Mouse (Mus musculus) embryo, embryonic 9.5 days (tissue): Measurements from ENCODE around the gene Foxi1.
"Not testable (repeated sequence)": the region's sequence is repeated elsewhere in the genome, so short reads cannot be mapped to it uniquely, and the experiment has no call there.

ENCODE experiments used
- DNase-seq: peaks from one replicate; pipeline ENCODE4 v3.0.0-alpha.2; 2017; ENCODE audit errors: extremely low spot score

The Foxi1 gene

DNA sequence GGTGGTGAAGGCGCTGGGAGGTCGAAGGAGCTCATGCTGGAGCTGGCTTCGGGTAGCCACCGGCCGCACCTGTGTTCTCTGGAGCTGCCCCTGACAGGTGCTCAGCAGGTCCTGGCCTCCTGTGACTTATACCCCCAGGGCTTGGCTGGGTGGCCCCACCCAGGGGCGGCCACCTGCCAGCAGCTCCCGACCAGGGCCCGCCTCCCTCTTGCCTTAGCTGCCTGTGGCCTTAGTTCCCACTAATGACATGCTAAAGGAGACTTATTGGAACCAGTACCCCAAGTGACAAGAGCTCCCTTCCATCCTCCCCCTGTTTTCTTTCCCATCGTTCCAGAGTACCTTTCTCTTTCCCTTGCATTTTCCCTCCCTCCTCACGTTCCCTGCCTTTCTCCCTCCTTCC, at the start of gene Foxi1:
Gene Foxi1 (minus strand): TSS at position 101 of the 400 bp plus-strand sequence.
- no peak for DNase-seq

DNA sequence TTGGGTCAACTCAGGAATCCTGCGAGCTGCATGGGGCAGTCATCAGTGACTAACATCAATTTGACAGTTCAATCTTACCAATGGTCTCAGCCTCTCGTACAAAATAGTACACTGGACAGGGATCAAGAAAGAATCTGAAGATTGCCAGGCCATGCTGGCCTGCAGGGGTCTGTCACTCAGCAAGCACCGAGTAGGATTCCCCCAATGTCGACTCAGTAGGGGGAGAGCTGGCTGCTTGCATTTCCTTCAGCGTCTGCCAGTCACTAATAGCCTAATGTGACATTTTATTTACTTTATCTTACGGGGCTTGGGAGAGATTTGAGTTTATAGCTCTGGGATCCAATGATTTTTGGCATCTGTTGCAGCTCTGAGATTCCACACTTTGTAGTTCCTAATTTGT, 35.1 kb upstream of the Foxi1 start:
- DNase-seq: no peak

DNA sequence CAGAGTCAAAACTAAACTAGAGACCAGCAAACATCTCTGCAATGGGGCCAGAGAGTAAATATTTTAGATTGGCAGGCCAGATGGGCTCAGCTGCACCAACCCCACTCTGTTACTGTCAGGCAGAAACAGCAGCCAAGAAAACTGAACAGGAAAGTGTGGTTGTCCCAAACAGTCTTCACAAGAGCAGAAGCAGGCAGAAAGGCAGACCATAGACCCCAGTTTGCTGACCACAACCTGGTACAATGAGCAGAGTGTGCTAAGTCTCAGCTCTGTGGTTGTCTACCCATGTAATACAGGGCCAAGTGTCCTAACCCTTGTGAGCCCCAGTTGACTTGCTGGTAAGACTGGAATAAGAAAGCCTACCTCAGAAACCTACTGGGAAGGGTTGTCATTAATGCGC, 32.4 kb upstream of the Foxi1 start:
- DNase-seq: no peak

DNA sequence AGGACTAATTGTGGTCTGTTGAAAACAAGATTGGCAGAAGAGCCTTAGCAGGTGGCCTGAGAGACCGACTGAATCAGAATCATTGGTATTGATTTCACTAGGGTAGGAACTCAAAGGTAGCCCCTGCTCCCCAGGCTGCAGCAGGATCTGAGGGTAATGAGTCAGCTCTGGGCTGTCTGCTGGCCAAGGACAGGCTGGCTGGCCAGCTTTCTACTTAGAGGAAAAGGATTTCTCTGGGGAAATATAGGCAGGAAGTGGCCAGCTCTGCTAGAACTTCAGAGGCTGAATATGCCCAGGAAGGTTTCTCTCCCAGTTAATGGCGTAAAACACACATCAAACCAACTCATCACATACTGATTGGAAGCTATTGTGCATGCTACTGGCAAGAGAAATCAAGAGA, 31.8 kb upstream of the Foxi1 start:
- DNase-seq: no peak

DNA sequence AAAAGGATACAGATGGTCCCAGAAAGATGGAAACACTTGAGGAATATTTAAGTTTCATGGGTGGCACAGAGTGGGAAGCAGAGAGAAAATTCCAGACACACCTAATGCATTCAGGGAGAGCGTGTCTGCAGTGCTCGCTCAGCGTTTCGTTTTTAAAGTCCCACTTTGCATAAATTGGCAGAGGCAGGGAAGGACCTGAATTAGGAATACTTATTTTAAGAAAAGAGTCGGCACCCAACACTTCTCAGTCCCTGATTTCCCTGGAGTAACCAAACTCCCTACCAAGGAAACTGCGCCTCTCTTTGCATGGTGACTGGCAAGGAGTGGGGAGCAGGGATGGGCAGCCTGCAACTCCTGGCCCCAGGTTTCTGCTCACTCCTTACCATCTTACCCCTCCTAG, 29.0 kb upstream of the Foxi1 start:
- DNase-seq: no peak

DNA sequence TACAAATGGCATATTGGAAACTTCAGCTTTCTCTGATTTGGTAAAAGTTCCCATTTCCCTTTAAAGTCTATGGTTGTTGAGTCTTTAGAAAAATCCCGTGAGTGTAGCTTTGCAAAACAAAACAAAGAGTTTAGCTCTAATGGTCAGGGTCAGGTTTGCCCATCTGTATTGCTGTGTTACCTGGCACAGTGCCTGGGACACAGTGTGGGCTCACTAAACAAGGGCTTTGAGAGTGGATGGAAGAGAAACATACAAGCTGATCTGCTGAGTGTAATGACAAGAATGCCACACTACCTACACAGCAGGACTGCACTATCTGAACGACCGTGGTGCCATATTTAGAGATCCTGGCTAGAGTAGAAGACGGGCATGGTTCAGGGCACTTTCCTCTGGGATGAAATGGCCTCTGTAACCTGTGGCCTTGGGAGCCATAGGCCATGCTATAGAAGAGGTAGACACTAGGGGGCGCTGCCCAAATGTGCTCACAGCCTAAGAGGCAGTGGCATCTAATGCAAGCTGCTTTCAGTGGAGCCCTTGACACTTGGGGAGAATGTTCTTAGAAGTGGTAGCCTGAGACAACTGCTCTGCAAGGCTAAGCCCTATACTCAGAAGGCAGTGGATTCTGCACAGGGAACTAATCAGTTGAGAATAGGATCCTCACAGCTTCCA, 28.3 kb upstream of the Foxi1 start:
- DNase-seq: peak; percentile 51

DNA sequence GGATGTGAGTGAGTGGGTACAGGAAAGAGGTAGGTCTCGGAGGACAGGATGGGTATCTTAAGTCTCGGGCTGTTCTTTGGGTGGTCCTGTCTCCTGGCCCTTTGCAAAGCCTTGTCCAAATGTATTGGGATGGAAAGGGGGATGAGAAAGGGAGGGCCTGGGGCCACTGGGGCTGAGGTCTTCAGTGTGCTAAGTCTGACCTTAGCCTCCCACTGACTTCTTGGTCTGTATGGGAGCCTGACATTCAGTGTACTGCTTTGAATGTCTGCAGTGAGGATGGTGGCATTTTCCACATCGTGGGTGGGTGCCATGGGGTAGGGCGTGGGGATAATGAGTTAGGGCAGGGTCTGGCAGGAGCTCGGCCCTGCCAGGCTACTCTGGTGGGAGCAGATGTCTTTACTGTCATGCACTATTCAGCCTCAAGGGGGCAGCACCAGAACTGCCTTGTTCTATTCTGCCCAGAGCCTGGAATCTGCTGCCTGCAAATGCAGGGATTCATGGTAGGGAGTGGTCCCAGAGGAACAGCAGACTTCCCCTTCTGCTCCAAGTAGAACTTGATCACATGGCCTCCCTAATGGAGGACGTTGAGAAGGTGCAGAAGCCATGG, 21.0 kb upstream of the Foxi1 start:
- peak; percentile 78 for DNase-seq

DNA sequence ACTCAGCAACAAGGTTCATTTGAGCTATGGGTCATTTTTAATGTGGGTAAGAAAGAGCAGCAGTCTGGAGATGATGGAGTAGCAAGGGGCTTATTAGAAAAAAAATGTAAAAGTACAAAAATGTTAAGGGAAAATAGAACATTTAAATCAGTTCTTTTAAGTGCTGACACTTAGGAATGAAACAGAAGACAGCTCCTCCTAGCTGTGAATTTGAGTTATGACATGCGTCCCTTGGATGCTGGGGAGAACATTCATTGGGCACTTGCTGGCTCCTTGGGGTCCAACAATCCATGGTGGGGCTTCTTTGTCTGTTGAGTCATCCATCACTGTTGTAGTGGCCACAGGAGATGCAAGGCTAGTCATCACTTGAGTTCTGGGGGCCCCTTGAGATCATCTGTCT, 19.3 kb upstream of the Foxi1 start:
- peak; percentile 7 for DNase-seq

DNA sequence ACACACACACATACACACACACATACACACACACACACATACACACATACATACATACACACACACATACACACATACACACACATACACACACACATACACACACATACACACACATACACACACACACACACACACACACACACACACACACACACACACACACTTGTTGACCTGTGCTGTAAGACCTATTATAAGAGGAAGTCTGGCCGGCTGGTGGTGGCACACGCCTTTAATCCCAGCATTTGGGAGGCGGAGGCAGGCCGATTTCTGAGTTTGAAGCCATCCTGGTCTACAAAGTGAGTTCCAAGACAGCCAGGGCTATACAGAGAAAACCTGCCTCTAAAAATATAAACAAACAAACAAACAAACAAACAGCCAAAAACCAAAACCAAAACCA, 12.7 kb upstream of the Foxi1 start:
- DNase-seq: not testable (repeated sequence)

DNA sequence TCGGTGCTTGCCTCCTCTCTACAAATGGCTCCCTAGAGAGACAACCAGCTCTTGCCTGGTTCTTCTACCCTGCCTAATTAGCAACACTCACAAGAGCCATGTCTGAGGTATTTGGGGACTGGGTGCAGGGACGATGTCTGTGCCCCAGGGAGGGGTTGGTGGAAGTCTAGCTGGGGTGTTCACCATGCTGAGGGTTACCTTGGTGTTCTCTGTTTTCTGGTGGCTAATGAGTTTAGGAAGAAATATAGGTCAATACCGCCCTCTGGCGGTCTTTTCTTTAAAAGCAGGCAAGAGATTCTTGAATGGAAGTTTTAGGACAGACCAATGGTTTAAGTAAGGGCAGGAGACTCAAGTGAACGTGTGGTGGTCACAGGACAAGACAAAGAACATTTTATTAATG, 5.0 kb upstream of the Foxi1 start:
- DNase-seq: peak; percentile 73

DNA sequence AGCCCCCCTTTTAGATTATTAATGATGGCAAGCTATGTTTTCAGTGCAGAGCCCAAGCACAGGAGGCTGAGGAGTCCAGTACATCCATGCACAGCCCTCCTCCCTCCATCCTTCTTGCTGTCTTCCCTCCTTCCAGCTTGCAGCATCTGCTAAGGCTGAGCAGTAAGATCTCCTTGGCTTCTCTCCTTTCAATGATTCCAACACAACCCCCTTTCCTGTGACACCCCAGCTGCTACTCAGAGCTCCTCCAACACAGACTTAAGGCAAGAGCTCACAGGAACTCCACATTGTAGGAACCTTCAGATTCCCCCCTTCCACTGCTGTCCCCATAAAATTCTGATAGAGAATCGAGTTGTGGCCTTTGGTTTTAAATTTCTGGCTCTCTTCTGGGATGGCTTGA, 5.1 kb downstream of the Foxi1 start:
- DNase-seq: no peak

DNA sequence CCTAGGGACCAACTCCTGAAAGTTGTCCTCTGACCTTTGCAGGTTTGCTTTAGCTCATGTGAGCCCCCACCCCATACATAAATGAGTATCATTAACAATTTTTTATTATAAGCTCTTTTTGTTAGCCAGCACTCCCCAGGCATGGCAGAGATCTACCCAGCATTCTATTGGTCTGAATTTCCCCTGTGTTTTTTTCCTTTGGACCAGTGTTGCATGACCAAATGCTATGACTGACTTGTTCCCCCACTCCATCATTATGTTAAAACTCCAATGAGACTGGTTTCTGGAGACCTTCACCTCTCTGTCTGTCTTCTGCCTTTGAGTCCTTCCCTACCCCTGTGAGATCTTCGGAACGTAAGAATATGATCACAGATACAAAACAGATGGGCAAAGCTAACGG, 12.7 kb downstream of the Foxi1 start:
- no peak for DNase-seq

DNA sequence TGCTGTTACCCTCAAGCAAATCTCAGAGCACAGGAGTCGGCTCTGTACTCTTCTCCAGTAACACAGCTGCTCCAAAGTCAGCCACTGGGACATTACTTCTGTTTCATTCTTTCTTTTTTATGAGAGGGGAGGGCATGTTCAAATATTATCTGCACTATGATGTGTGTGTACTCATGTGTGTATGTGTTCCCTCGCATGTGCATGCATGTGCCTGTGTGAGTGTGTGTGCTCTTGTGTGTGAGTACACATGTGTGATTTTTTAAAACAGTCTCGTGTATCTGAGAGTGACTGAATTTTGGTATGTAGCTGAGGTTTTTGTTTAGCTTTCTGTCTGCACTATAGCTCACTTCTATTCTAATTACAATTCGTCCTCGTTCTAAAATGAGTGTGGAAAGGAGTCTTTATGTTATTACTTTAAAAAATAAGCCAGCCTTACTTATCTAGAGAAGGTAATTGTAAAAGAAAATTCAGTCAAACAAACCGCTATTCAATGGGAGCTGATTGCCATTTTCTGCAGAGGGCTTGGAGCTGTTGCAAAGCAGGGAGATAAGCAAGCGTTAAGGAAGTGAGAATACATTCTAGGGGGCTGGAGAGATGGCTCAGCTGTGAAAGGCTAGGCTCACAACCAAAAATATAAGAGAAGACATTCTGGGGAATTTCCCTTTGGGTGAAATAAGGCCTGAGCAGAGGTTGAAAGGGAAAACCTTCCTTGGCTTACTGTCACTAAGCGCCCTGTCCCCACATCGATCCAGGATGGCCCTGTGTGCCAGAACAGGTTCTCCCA, 13.5 kb downstream of the Foxi1 start:
- no peak for DNase-seq

DNA sequence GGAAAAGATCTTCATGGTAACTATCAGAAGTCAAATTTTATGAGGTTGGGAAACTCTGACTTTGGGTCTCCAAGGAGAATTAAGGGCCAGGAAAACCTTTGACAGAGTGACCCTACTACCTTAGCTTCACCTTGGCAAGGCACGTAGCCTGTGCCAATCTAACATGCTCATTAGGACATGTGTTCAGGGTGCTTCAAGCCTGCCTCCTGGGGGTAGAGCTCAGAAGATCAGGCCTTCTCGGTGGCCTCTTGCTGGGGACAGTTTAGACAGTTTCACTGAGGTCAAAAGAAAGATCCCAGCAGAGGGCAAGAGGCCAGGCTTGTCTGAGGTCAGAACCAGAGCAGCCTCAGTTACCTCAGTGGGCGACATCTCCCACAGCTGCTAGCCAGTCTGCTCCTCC, 14.2 kb downstream of the Foxi1 start:
- DNase-seq: no peak

DNA sequence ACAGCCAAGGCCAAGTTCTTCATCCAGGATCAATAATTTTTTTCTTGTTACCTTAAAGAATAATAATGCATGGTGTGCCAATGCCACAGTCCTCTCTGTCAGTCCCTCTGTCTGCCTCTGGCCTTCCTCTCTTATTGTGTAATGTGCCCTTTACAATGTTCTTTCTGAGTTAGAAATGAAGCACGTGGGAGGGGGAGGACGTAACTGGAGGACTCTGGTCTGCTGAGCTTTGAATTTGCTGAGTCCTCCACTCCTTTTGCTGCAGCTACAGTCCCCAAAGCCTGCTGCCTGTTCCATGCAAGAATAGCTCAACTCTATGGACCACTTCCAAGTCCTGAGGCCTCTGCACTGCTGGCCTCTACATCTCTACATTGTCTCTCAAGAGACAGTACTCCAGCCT, 23.6 kb downstream of the Foxi1 start:
- no peak for DNase-seq

DNA sequence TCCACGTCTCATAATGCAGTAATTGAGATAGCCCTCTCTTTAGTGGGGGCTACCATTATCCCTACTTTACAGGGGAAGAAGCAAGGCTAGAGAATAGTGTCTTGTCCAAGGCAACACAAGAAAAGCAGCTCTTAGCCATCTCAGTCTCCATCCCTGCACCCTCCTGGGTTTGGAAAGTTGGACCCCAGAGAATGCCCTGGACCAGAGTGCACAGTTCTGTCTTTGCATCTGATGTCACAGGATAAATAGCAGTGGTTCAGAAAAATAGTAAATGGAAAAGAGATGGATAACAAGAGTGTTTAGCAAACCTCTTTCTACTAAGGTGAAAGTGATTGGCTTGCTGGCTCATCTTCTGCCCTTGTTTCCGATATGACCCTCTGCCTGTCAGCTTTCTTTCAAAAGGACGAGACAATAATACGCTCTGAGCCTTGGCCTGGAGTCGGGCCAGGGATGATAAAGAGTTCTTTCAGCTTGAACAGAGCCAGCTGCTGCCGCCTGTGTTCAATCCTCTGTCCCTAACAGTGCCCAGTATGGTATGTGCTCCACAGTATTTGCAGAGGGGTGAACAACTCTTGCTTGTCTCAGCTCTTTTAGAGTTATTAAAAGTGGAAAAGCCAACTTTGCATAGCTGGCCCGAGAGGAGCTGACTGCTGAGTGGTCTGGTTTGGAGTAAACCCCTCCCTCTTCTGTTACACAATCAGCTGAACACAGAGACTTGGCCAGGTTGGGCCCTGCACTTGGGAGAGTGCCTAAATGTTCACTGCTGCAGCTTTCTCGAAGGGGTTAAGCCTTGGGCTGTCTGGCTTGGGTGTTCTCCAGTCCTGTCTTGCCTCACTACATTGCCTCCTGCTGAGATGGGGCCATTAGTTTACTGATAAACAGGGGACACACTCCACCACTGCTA, 26.4 kb downstream of the Foxi1 start:
- peak; percentile 9 for DNase-seq

DNA sequence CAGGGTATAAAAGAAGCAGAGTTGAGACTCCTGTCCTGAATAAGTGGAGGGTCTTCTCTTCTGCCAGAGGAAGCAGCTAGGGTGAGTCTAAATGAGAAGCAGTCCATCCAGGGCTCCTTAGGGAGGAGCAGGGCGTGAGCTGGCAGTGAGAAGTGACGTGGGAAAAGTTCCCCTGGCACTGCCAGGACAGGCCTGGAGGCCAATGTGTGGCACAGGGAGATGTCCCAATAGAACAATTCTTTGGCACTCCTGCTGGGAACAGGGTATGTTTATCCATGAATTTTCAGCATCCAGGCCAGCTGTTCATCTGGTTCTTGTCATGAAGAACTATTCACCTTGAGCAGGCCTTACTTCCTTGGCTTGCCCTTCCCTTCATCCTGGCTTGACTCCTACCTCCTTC, 29.1 kb downstream of the Foxi1 start:
- DNase-seq: no peak

DNA sequence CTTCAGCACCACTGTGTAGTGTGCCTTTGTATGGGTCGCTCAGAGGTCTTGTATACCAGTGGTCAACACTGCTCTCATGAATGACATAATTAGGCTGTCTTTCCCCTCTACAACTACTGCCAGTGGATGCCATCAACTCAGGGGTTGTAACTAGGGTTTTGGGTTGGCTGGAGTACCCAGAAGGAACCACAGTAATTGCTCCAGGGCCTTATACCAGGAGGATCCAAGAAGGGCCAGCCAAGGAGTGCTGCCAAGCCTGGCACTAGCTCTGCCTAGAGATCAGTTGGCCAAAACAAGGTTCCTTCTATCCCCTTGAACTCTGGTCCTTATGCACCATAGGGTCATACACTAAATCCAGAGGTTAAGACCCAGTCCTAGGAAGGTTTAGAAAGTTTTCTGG, 31.5 kb downstream of the Foxi1 start:
- no peak for DNase-seq

DNA sequence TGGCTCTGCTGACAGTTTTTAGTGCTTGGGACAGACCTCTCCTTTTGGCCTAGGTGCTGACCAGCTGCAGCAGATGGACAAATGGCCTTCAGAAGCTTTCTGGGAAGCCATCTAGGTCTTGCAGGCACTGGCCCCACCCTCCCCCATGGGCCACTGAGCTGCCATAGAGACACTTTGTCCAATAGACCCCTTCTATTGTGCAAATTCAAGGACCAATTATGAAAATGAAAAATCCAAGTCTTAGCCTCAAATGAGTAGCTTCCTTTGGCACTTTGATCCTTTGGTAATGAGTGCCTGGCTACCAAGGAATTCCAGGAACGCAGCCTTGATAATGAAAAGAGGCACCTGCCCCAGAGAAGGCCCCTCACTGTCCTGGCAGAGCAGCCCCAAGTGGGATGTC, 36.7 kb downstream of the Foxi1 start:
- DNase-seq: no peak

DNA sequence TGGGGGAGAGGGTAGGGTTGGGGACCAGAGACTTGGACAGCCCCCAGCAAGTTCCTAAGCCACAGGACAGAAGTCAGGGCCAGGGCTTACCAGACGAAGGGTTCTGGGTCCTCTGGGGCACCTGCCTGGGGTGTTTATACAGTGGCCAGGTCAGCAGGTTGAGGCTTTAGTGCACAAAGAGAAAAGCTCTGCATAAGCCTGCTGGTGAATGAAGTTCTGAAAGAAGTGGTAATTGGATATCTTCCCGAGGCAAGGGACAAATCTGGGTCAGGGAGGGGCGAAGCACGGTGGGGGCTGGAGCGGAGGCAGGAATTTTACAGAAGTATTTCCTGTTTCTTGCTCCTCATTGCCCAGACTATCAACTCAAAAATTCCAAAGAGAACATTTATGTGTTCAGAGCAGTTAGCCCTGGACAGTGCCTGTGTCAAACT, 38.4 kb downstream of the Foxi1 start:
- peak; percentile 14 for DNase-seq

DNA sequence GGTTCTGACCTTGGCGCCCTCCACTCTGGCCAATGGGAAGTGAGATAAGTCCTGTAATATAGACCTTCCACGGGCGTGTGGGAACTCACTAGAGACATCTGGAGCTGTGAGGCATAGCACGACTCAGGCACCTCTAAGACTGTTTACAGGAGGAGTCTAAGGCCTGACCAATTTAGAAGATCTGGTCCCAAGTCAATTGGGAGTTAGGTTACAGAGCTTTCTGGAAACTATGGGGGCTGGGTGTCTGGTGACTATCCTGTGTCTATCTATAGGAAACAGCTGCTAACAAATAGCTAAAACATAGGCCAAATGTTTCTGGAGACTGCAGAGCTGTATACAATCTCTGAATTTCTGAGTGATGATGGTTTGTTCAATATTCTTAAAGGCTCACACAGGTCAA, 41.5 kb downstream of the Foxi1 start:
- no peak for DNase-seq

DNA sequence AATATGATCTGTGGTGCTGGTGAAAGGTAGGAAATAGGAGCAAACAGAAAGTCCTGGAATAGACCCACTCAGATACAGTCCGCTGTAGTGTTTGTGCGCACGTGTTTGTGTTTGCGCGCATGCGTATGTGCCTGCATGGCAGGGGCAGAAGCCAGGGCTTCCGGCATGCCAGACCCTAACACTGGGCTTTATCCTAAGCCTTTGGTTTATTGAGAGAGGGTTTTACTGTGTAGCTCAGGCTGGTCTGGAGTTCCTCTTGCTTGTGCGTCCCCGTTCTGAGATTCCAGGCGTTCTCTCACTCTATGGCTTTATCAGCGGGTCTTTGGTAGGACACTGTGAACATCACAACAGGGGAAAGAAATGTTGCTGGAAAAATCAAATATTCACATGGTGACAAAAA, 42.6 kb downstream of the Foxi1 start:
- DNase-seq: no peak
